Comparison of ENCODE assay signal across 8 mouse cellular contexts in the genomic region with DNA sequence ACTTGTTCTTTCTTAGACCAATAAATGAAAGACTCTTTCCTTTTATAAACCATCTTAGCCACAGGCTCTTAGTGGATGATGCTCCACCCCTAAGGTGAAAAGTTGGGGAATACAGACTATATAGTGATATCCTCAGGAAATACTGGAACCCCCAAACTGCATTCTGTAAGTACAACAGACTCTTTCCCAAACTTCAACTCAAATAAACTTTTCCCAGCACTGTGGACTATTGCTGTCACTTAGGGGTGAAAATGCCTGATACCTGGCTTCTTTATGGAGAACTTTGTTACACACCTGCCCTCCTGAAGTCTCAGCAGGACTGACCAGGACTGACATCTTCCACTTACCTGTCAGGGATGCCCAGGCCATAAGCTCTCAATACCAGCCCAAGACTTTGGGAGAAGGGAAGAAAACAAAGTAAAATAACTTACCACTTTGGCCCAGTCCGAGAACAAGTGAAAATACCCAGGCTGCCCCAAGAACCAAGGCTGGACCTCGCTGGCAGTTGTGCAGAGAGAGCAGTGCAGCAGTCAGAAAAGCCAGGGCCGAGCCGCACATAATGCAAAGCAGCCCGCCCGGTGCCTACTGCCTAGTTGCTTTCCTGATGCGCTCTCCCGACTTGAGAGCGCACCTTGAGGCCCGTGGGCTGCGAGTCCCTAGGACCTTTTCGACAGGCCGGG. TPM values are rescaled to one million over a fixed set of nuclear protein-coding genes. Genes with fewer than 3 reads are reported as not detected.
DNase-seq lines count a peak whose midpoint lies in the region; ATAC-seq and TF ChIP-seq lines count a peak whose summit lies in the region.

No protein-coding gene starts in this region.

- no peak overlapping the region for H3K9ac ChIP-seq in ES-E14 (ENCODE audit: insufficient read depth, low read depth, low read length, poor library complexity, severe bottlenecking)
- peak overlapping the region; percentile 77 for H3K9ac ChIP-seq in forebrain, embryonic 15.5 days (replicated peaks)
- peak overlapping the region; percentile 77 for H3K9ac ChIP-seq in limb, embryonic 14.5 days (ENCODE audit: low read depth, low read length, severe bottlenecking)

- no peak for TF ChIP-seq POLR2A in limb, embryonic 14.5 days (IDR thresholded peaks at IDR 0.05; ENCODE audit: borderline replicate concordance, extremely low read depth, insufficient read depth, insufficient read length)
- TF ChIP-seq POLR2A in olfactory bulb, adult 2 months (IDR thresholded peaks at IDR 0.05; ENCODE audit: insufficient read depth, low read depth, low read length) = no peak

- in situ Hi-C loops in ES-E14 (cut with MboI; ENCODE audit: low sequenced_read_pairs in 2 of 2, unreplicated experiment in 2 of 2) = no loop called here

- 0 out of 2 replicates have a peak, but pooled peaks cover 2% of the 10 kb centered on the region for H3K9me3 ChIP-seq in ES-E14 (ENCODE audit: control insufficient read depth, insufficient read depth, low read depth, low read length)
- H3K9me3 ChIP-seq in forebrain, embryonic 15.5 days = no peaks in the 10 kb centered on the region
- no peaks in the 10 kb centered on the region for H3K9me3 ChIP-seq in limb, embryonic 14.5 days (ENCODE audit: control insufficient read depth, low read length)

- no peak overlapping the region for H3K27ac ChIP-seq in ES-E14 (ENCODE audit: insufficient read depth, low read depth, low read length, poor library complexity, severe bottlenecking)
- peak overlapping the region; percentile 96 for H3K27ac ChIP-seq in forebrain, embryonic 15.5 days (replicated peaks)
- peak overlapping the region; percentile 92 for H3K27ac ChIP-seq in limb, embryonic 14.5 days (replicated peaks; ENCODE audit: low read depth, low read length)
- H3K27ac ChIP-seq in olfactory bulb, adult 2 months (ENCODE audit: insufficient read depth, low read depth, low read length) = peak overlapping the region; percentile 55

- no peaks in the 10 kb centered on the region for H3K4me1 ChIP-seq in ES-E14 (ENCODE audit: control insufficient read depth in 2 of 2, insufficient read depth in 2 of 2, low read length in 2 of 2, poor library complexity in 1 of 2)
- H3K4me1 ChIP-seq in forebrain, embryonic 15.5 days = peaks cover 29% of the 10 kb centered on the region
- peaks cover 8% of the 10 kb centered on the region; the same call in 1 of the 2 replicates for H3K4me1 ChIP-seq in limb, embryonic 14.5 days (ENCODE audit: control insufficient read depth, insufficient read depth, low read length)
- 0 out of 2 replicates have a peak, but pooled peaks cover 3% of the 10 kb centered on the region for H3K4me1 ChIP-seq in olfactory bulb, adult 2 months (ENCODE audit: control insufficient read depth, insufficient read depth, low read length)

- no peaks in the 10 kb centered on the region for H3K36me3 ChIP-seq in ES-E14 (ENCODE audit: control insufficient read depth, insufficient read depth, low read length, poor library complexity, severe bottlenecking)
- no peaks in the 10 kb centered on the region for H3K36me3 ChIP-seq in forebrain, embryonic 15.5 days
- no peaks in the 10 kb centered on the region for H3K36me3 ChIP-seq in limb, embryonic 14.5 days (ENCODE audit: control insufficient read depth, insufficient read depth, low read length)

- peak; percentile 23 for DNase-seq in kidney, adult 9 months
- no peak for DNase-seq in kidney, adult 18-20 months
- peak; percentile 22 for DNase-seq in ES-E14 (ENCODE audit: low read depth, low spot score)
- DNase-seq in limb, embryonic 14.5 days (ENCODE audit: low spot score) = peak; percentile 31
- no peak for DNase-seq in urinary bladder, adult 18-20 months (ENCODE audit: low spot score in 2 of 2)
- no peak for DNase-seq in MN1 (ENCODE audit: low spot score)

- H3K27me3 ChIP-seq in forebrain, embryonic 15.5 days = no peaks in the 10 kb centered on the region
- H3K27me3 ChIP-seq in limb, embryonic 14.5 days (ENCODE audit: control insufficient read depth, insufficient read depth, low read length) = no peaks in the 10 kb centered on the region

- H3K4me3 ChIP-seq in ES-E14 (ENCODE audit: insufficient read depth in 1 of 2, low read depth in 1 of 2, low read length in 2 of 2, poor library complexity in 1 of 2, severe bottlenecking in 1 of 2) = peak overlapping the region; percentile 57 to 59
- H3K4me3 ChIP-seq in forebrain, embryonic 15.5 days = peak overlapping the region; percentile 64
- H3K4me3 ChIP-seq in limb, embryonic 14.5 days (replicated peaks; ENCODE audit: low read length) = peak overlapping the region; percentile 63
- peak overlapping the region; percentile 62 for H3K4me3 ChIP-seq in olfactory bulb, adult 2 months (ENCODE audit: insufficient read depth, low read depth, low read length)

- H3K4me2 ChIP-seq in forebrain, embryonic 15.5 days (replicated peaks) = peak overlapping the region; percentile 84
- peak overlapping the region; percentile 82 for H3K4me2 ChIP-seq in limb, embryonic 14.5 days (replicated peaks; ENCODE audit: low read depth, low read length, severe bottlenecking)

- no peak for TF ChIP-seq CTCF in olfactory bulb, adult 2 months (IDR thresholded peaks at IDR 0.05; ENCODE audit: insufficient read depth, low read depth, low read length)

- peak; percentile 49 for ATAC-seq in forebrain, embryonic 15.5 days (replicated peaks)
- peak; percentile 38 for ATAC-seq in limb, embryonic 14.5 days (ENCODE audit: low FRiP score, low read depth)

- WGBS in forebrain, embryonic 15.5 days = 1% methylated on average over 13 of the region's 13 CpGs
- WGBS in limb, embryonic 14.5 days = 0% methylated on average over 12 of the region's 13 CpGs
- WGBS in olfactory bulb, adult 2 months = 11% methylated on average over 13 of the region's 13 CpGs

TF ChIP-seq in ES-E14, 5 proteins besides CTCF, POLR2A, EP300 and RAD21:
- TF ChIP-seq ZC3H11A (IDR thresholded peaks at IDR 0.05; ENCODE audit: borderline replicate concordance, low read depth, low read length) (no peak), ZNF384 (IDR thresholded peaks at IDR 0.05; ENCODE audit: low read depth, low read length) (no peak), MAFK (IDR thresholded peaks at IDR 0.05; ENCODE audit: insufficient read depth, low read depth, low read length) (no peak), CHD2 (IDR thresholded peaks at IDR 0.05; ENCODE audit: low read depth, low read length) (no peak), HCFC1 (IDR thresholded peaks at IDR 0.05; ENCODE audit: borderline replicate concordance, insufficient read depth, low read length) (no peak)

RNA-seq across cellular contexts. Expression of a gene that starts 1.2 kb away (rescaled TPM):
- total RNA-seq in ES-E14 (2012; rRNA removed) = 0.32 and 0.45 TPM in 2 replicates
- 10.4 and 11.8 TPM in 2 replicates for polyA plus RNA-seq in forebrain, embryonic 15.5 days (2015; fragmentation: Nextera tagmentation; extraction: Ambion mirVana)
- polyA plus RNA-seq in limb, embryonic 14.5 days (2012; rRNA removed) = 2.5 and 3.0 TPM in 2 replicates
- 4.2 and 5.6 TPM in 2 replicates for polyA plus RNA-seq in limb, embryonic 14.5 days (2014; fragmentation: Nextera tagmentation; extraction: Ambion mirVana)
- not detected in 2 replicates for polyA plus RNA-seq in olfactory bulb, adult 2 months (2012; ENCODE audit: insufficient read depth, insufficient read length, low replicate concordance, missing spikeins)

Comparison
In these comparisons a context has a peak if more than half of its experiments do, and no peak if none do; other contexts are left out.
1. DNase-seq: peak in kidney, adult 9 months (single experiment), ES-E14 (single experiment) and limb, embryonic 14.5 days (single experiment); none in kidney, adult 18-20 months (single experiment), urinary bladder, adult 18-20 months (0 of 2) and MN1 (single experiment).
2. Peak in every context shown above with its lines, with median percentiles within 50 percentile points of each other: H3K4me3 ChIP-seq.